Mouse (Mus musculus) NIH3T3 (cell line): ENCODE data around the gene Tssk3.

ENCODE experiments used
- DNase-seq: peaks from one replicate; pipeline ENCODE4 v3.0.0-alpha.2; 2012; ENCODE audit warnings: low read depth

The Tssk3 gene

GRCm38 (mm10) chr4:129448713-129449112 lies 42.1 kb downstream of the Tssk3 start:
- peak; percentile 30 for DNase-seq

GRCm38 (mm10) chr4:129447778-129448563 lies 42.9 kb downstream of the Tssk3 start:
- DNase-seq: peak; percentile 71

- DNase-seq: no peak
These were observed 43.5 kb downstream of the Tssk3 start for GRCm38 (mm10) chr4:129447360-129447759.

GRCm38 (mm10) chr4:129441145-129441544 lies 49.7 kb downstream of the Tssk3 start:
- no peak for DNase-seq

GRCm38 (mm10) chr4:129440340-129441063 lies 50.3 kb downstream of the Tssk3 start, which contains the start of gene Zbtb8b:
Zbtb8b (minus strand) TSS chr4:129440853.
- no peak for DNase-seq
